Mouse (Mus musculus): ENCODE data around the gene Clec2d.
"Not testable (repeated sequence)": the region's sequence is repeated elsewhere in the genome, so short reads cannot be mapped to it uniquely, and the experiment has no call there.

Clec2d gene

GRCm38 (mm10) chr6:129187200-129187651 is 6.8 kb downstream of the Clec2d start:
- DNase-seq (ENCODE audit: low read depth): no peak

- DNase-seq (ENCODE audit: low read depth): not testable (repeated sequence)
Observed at GRCm38 (mm10) chr6:129187816-129188215, 7.4 kb downstream of the Clec2d start.

- DNase-seq (ENCODE audit: low read depth): no peak
Observed at GRCm38 (mm10) chr6:129193431-129193830, 13.0 kb downstream of the Clec2d start.

GRCm38 (mm10) chr6:129200066-129200465 is 19.7 kb downstream of the Clec2d start:
- DNase-seq (ENCODE audit: low read depth): not testable (repeated sequence)

GRCm38 (mm10) chr6:129202306-129202705 is 21.9 kb downstream of the Clec2d start:
- no peak for DNase-seq (ENCODE audit: low read depth)

- DNase-seq (ENCODE audit: low read depth): no peak
Observed at GRCm38 (mm10) chr6:129204342-129204741, 23.9 kb downstream of the Clec2d start.

GRCm38 (mm10) chr6:129204838-129205237 is 24.4 kb downstream of the Clec2d start:
- DNase-seq (ENCODE audit: low read depth): no peak

GRCm38 (mm10) chr6:129208891-129209519 is 28.6 kb downstream of the Clec2d start:
- DNase-seq (ENCODE audit: low read depth): no peak

- no peak for DNase-seq (ENCODE audit: low read depth)
Observed at GRCm38 (mm10) chr6:129209785-129210446, 29.5 kb downstream of the Clec2d start.

GRCm38 (mm10) chr6:129210447-129210790 is 30.0 kb downstream of the Clec2d start:
- DNase-seq (ENCODE audit: low read depth): no peak

- DNase-seq (ENCODE audit: low read depth): no peak
Observed at GRCm38 (mm10) chr6:129212421-129213195, 32.2 kb downstream of the Clec2d start.

- no peak for DNase-seq (ENCODE audit: low read depth)
Observed at GRCm38 (mm10) chr6:129213497-129213896, 33.1 kb downstream of the Clec2d start.

GRCm38 (mm10) chr6:129214263-129214662 is 33.8 kb downstream of the Clec2d start:
- no peak for DNase-seq (ENCODE audit: low read depth)

GRCm38 (mm10) chr6:129215053-129215452 is 34.6 kb downstream of the Clec2d start:
- DNase-seq (ENCODE audit: low read depth): no peak

- no peak for DNase-seq (ENCODE audit: low read depth)
Observed at GRCm38 (mm10) chr6:129215886-129216637, 35.6 kb downstream of the Clec2d start.

GRCm38 (mm10) chr6:129216721-129217230 is 36.4 kb downstream of the Clec2d start:
- no peak for DNase-seq (ENCODE audit: low read depth)

GRCm38 (mm10) chr6:129218191-129218696 is 37.8 kb downstream of the Clec2d start:
- no peak for DNase-seq (ENCODE audit: low read depth)

GRCm38 (mm10) chr6:129219897-129220517 is 39.6 kb downstream of the Clec2d start:
- DNase-seq (ENCODE audit: low read depth): no peak

GRCm38 (mm10) chr6:129221053-129221452 is 40.6 kb downstream of the Clec2d start:
- DNase-seq (ENCODE audit: low read depth): no peak

GRCm38 (mm10) chr6:129222188-129222800 is 41.9 kb downstream of the Clec2d start:
- DNase-seq (ENCODE audit: low read depth): no peak

GRCm38 (mm10) chr6:129223611-129224010 is 43.2 kb downstream of the Clec2d start:
- DNase-seq (ENCODE audit: low read depth): no peak

Data from c-Kit-positive CD71-positive TER-119-negative erythroid progenitor cells, embryonic 14.5 days (primary cell).